Mouse (Mus musculus): Measurements from ENCODE around the gene Olfr243. TPM values are rescaled to one million over a fixed set of nuclear protein-coding genes. Genes with fewer than 3 reads are reported as not detected.

Olfr243 gene
- polyA plus RNA-seq (2012; rRNA removed; ENCODE audit: low replicate concordance): not detected in 2 replicates

DNA sequence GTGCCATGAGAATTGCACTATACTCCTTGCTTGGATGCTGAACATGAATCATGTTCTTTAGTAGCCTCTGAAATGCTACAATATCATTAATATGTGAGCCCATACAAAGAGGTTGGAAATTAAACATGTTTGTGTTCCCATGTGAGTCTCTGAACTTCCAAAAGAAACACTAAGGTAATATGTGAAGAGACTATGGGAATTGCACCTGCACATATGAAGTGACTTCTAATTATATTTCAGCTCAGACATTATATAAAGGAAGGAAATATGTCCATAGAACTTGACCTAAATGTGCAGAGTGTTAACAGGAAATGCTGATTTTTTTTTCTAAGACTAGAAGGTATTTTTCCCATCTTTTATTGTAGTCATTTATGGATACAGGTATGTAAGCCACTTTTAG, at the start of gene Olfr243:
Olfr243 (plus strand) TSS at position 301 of the 400 bp plus-strand sequence.

DNA sequence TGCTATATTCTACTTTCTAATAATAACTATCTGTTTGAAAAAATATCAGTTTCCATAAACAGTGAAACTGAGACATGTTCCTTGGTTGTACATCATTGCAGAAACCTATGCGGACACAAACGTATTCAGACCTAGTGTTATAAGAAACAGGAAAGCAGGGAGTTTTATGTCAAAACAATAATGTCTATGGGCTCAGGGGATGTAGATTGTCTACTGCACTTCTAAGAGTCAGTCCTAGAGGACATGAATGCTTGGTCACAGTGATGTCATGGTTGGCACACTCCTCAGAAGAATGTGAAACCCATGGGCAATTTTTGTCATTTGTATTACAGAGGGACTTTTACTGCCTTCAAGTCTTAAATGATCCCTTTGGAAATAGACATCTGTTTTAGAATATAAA, 43.4 kb upstream of the Olfr243 start, which contains the start of gene Olfr624:
Olfr624 (minus strand) TSS at position 101 of the 400 bp plus-strand sequence.

DNA sequence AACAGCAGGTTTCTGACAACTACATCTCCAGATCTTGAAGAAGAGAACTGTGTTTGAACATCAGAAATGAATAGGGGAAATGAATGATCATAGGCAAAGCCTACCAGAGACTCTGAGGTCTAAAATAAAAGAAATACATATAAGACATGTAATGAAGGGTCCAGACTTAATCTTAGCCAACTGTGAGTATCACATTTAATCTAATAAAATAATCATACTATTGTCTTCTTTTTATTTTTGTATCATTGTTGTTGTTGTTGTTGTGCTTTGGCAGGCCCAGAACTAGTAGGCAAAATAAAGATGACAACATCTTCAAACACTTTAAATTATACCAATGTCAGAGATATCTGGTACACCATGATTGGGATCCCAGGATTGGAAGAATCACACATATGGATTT, 32.1 kb upstream of the Olfr243 start, which contains the start of gene Olfr625-ps1:
Olfr625-ps1 (plus strand) TSS at position 301 of the 400 bp plus-strand sequence.

DNA sequence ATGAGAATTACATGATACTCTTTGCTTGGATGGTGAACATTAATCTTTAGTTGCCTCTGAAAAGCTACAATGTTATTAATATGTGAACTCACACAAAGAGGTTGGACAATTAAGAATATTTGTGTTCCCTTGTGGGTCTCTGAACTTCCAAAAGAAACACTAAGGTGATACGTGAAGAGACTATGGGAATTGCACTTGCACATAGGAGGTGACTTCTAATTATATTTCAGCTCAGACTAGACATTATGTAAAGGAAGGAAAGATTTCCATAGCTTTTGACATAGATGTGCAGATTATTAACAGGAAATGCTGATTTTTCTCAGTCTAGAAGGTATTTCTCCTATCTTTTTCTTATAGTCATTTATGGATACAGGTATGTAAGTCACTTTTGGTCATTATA, 15.6 kb downstream of the Olfr243 start, which contains the start of gene Olfr628:
Olfr628 (plus strand) TSS at position 301 of the 400 bp plus-strand sequence.

DNA sequence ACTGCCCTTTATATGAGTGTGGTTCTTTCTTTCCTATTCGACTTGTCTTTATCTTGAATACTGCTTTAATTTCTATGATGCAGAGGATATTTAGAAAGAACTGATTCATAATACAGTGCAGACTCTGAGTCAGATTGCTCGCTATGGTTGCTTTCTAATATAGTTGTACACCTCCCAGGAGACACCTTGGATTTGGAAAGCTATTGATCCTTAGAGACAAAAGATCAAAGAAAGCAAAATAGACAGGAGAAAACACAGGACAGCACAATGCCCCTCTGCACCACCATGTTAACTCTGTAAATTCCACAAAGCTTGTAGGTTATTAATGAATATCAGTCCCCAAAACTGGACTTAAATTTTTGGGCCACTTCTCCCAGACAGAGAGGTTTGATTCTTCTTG, 30.4 kb downstream of the Olfr243 start, which contains the start of gene Olfr629:
Olfr629 (minus strand) TSS at position 101 of the 400 bp plus-strand sequence.

DNA sequence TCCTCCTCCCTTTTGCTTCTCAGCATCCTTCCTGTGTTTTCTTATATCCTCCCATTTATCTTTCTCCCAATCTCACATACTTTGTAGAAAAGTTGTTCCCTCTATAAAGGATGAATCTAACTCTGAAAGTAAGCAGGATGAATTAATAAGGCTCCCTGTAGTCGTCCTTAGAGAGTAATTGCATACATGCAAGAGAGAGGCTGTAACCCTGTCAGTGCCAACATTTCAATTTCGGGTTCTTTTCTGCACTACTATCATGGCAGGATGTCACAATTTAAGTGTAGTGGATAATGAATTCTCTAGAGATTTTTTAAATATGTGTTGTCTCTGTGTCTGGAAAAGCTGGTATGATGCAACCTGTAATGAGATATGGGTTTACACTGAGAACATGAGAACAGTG, 42.8 kb downstream of the Olfr243 start, which contains the start of gene Olfr630:
Olfr630 (minus strand) TSS at position 101 of the 400 bp plus-strand sequence.

Other genes with a start within 250 kb of the Olfr243 start
- not detected in 2 replicates for gene Olfr608, start 244.8 kb upstream of the Olfr243 start, polyA plus RNA-seq (2012; rRNA removed; ENCODE audit: low replicate concordance)
- gene Olfr609, start 216.6 kb upstream of the Olfr243 start, polyA plus RNA-seq (2012; rRNA removed; ENCODE audit: low replicate concordance): not detected in 2 replicates
- not detected in 2 replicates for gene Olfr610, start 202.5 kb upstream of the Olfr243 start, polyA plus RNA-seq (2012; rRNA removed; ENCODE audit: low replicate concordance)
- not detected in 2 replicates for gene Olfr611, start 193.8 kb upstream of the Olfr243 start, polyA plus RNA-seq (2012; rRNA removed; ENCODE audit: low replicate concordance)
- gene Olfr612, start 172.0 kb upstream of the Olfr243 start, polyA plus RNA-seq (2012; rRNA removed; ENCODE audit: low replicate concordance): not detected in 2 replicates
- not detected in 2 replicates for gene Olfr613, start 166.6 kb upstream of the Olfr243 start, polyA plus RNA-seq (2012; rRNA removed; ENCODE audit: low replicate concordance)
- not detected in 2 replicates for gene Olfr615, start 158.6 kb upstream of the Olfr243 start, polyA plus RNA-seq (2012; rRNA removed; ENCODE audit: low replicate concordance)
- not detected in 2 replicates for gene Olfr616, start 145.5 kb upstream of the Olfr243 start, polyA plus RNA-seq (2012; rRNA removed; ENCODE audit: low replicate concordance)
- not detected in 2 replicates for gene Olfr617, start 141.6 kb upstream of the Olfr243 start, polyA plus RNA-seq (2012; rRNA removed; ENCODE audit: low replicate concordance)
- gene Olfr618, start 124.6 kb upstream of the Olfr243 start, polyA plus RNA-seq (2012; rRNA removed; ENCODE audit: low replicate concordance): not detected in 2 replicates
- not detected in 2 replicates for gene Olfr619, start 114.1 kb upstream of the Olfr243 start, polyA plus RNA-seq (2012; rRNA removed; ENCODE audit: low replicate concordance)
- not detected in 2 replicates for gene Olfr620, start 102.1 kb upstream of the Olfr243 start, polyA plus RNA-seq (2012; rRNA removed; ENCODE audit: low replicate concordance)
- gene Olfr622, start 72.0 kb upstream of the Olfr243 start, polyA plus RNA-seq (2012; rRNA removed; ENCODE audit: low replicate concordance): not detected in 2 replicates
- gene Olfr623, start 51.0 kb upstream of the Olfr243 start, polyA plus RNA-seq (2012; rRNA removed; ENCODE audit: low replicate concordance): not detected in 2 replicates
- not detected in 2 replicates for gene Olfr624, start 43.5 kb upstream of the Olfr243 start, polyA plus RNA-seq (2012; rRNA removed; ENCODE audit: low replicate concordance)
- not detected in 2 replicates for gene Olfr625-ps1, start 32.0 kb upstream of the Olfr243 start, polyA plus RNA-seq (2012; rRNA removed; ENCODE audit: low replicate concordance)
- gene Olfr628, start 15.7 kb downstream of the Olfr243 start, polyA plus RNA-seq (2012; rRNA removed; ENCODE audit: low replicate concordance): not detected in 2 replicates
- not detected in 2 replicates for gene Olfr629, start 30.3 kb downstream of the Olfr243 start, polyA plus RNA-seq (2012; rRNA removed; ENCODE audit: low replicate concordance)
- gene Olfr630, start 42.7 kb downstream of the Olfr243 start, polyA plus RNA-seq (2012; rRNA removed; ENCODE audit: low replicate concordance): not detected in 2 replicates
- gene Olfr69, start 56.9 kb downstream of the Olfr243 start, polyA plus RNA-seq (2012; rRNA removed; ENCODE audit: low replicate concordance): not detected in 2 replicates
- not detected in 2 replicates for gene Olfr68, start 65.0 kb downstream of the Olfr243 start, polyA plus RNA-seq (2012; rRNA removed; ENCODE audit: low replicate concordance)
- gene Olfr67, start 77.2 kb downstream of the Olfr243 start, polyA plus RNA-seq (2012; rRNA removed; ENCODE audit: low replicate concordance): not detected in 2 replicates
- gene Hbb-bt, start 99.3 kb downstream of the Olfr243 start, polyA plus RNA-seq (2012; rRNA removed; ENCODE audit: low replicate concordance): 130 and 168 TPM in 2 replicates
- 1,520 and 2,066 TPM in 2 replicates for gene Hbb-bs, start 113.4 kb downstream of the Olfr243 start, polyA plus RNA-seq (2012; rRNA removed; ENCODE audit: low replicate concordance)
- not detected in 2 replicates for gene Hbb-bh2, start 125.8 kb downstream of the Olfr243 start, polyA plus RNA-seq (2012; rRNA removed; ENCODE audit: low replicate concordance)
- gene Hbb-bh1, start 128.5 kb downstream of the Olfr243 start, polyA plus RNA-seq (2012; rRNA removed; ENCODE audit: low replicate concordance): not detected in 2 replicates
- gene Hbb-y, start 138.5 kb downstream of the Olfr243 start, polyA plus RNA-seq (2012; rRNA removed; ENCODE audit: low replicate concordance): not detected in 2 replicates
- not detected in 2 replicates for gene Olfr66, start 171.6 kb downstream of the Olfr243 start, polyA plus RNA-seq (2012; rRNA removed; ENCODE audit: low replicate concordance)
- not detected in 2 replicates for gene Olfr64, start 179.8 kb downstream of the Olfr243 start, polyA plus RNA-seq (2012; rRNA removed; ENCODE audit: low replicate concordance)
- not detected in 2 replicates for gene Olfr65, start 188.8 kb downstream of the Olfr243 start, polyA plus RNA-seq (2012; rRNA removed; ENCODE audit: low replicate concordance)
- gene Olfr631, start 214.2 kb downstream of the Olfr243 start, polyA plus RNA-seq (2012; rRNA removed; ENCODE audit: low replicate concordance): not detected in 2 replicates
- gene Olfr632, start 219.7 kb downstream of the Olfr243 start, polyA plus RNA-seq (2012; rRNA removed; ENCODE audit: low replicate concordance): not detected in 2 replicates
- gene Olfr633, start 229.8 kb downstream of the Olfr243 start, polyA plus RNA-seq (2012; rRNA removed; ENCODE audit: low replicate concordance): not detected in 2 replicates

Data from subcutaneous adipose tissue, adult 2 months (tissue).